Mouse (Mus musculus): ENCODE measurements at regions not wholly inside any gene's neighbourhood (a gene's known extent, or its start where the extent isn't known, plus 50 kb on each side); places are given as distances from the start of the nearest gene placed in this dataset.

GRCm38 (mm10) chr2:117915821-117916220, 195.9 kb upstream of the Thbs1 start:
- no peak for DNase-seq (ENCODE audit: low spot score)

- DNase-seq (ENCODE audit: low spot score), result no peak
These were observed 194.5 kb upstream of the Thbs1 start for GRCm38 (mm10) chr2:117917181-117917580.

- DNase-seq (ENCODE audit: low spot score), result no peak
These were observed 186.8 kb upstream of the Thbs1 start for GRCm38 (mm10) chr2:117924877-117925276.

- no peak for DNase-seq (ENCODE audit: low spot score)
These were observed 186.3 kb upstream of the Thbs1 start for GRCm38 (mm10) chr2:117925412-117925811.

GRCm38 (mm10) chr2:117928062-117928461, 183.6 kb upstream of the Thbs1 start:
- no peak for DNase-seq (ENCODE audit: low spot score)

- no peak for DNase-seq (ENCODE audit: low spot score)
These were observed 182.1 kb upstream of the Thbs1 start for GRCm38 (mm10) chr2:117929586-117929985.

- no peak for DNase-seq (ENCODE audit: low spot score)
These were observed 180.7 kb upstream of the Thbs1 start for GRCm38 (mm10) chr2:117930895-117931537.

- DNase-seq (ENCODE audit: low spot score), result no peak
These were observed 175.1 kb upstream of the Thbs1 start for GRCm38 (mm10) chr2:117936590-117936989.

GRCm38 (mm10) chr2:117938283-117939049, 173.2 kb upstream of the Thbs1 start:
- no peak for DNase-seq (ENCODE audit: low spot score)

- DNase-seq (ENCODE audit: low spot score), result no peak
These were observed 170.1 kb upstream of the Thbs1 start for GRCm38 (mm10) chr2:117941517-117942096.

- no peak for DNase-seq (ENCODE audit: low spot score)
These were observed 168.0 kb upstream of the Thbs1 start for GRCm38 (mm10) chr2:117943666-117944065.

- DNase-seq (ENCODE audit: low spot score), result no peak
These were observed 167.4 kb upstream of the Thbs1 start for GRCm38 (mm10) chr2:117944325-117944724.

GRCm38 (mm10) chr2:117944942-117945341, 166.7 kb upstream of the Thbs1 start:
- no peak for DNase-seq (ENCODE audit: low spot score)

- DNase-seq (ENCODE audit: low spot score), result no peak
These were observed 161.0 kb upstream of the Thbs1 start for GRCm38 (mm10) chr2:117950431-117951336.

- no peak for DNase-seq (ENCODE audit: low spot score)
These were observed 160.3 kb upstream of the Thbs1 start for GRCm38 (mm10) chr2:117951337-117951718.

- no peak for DNase-seq (ENCODE audit: low spot score)
These were observed 152.9 kb upstream of the Thbs1 start for GRCm38 (mm10) chr2:117958737-117959136.

- DNase-seq (ENCODE audit: low spot score), result no peak
These were observed 152.2 kb upstream of the Thbs1 start for GRCm38 (mm10) chr2:117959440-117959839.

- no peak for DNase-seq (ENCODE audit: low spot score)
These were observed 149.1 kb upstream of the Thbs1 start for GRCm38 (mm10) chr2:117962531-117962930.

- DNase-seq (ENCODE audit: low spot score), result no peak
These were observed 148.2 kb upstream of the Thbs1 start for GRCm38 (mm10) chr2:117963526-117963925.

GRCm38 (mm10) chr2:117965758-117966157, 145.9 kb upstream of the Thbs1 start:
- DNase-seq (ENCODE audit: low spot score), result no peak

- DNase-seq (ENCODE audit: low spot score), result no peak
These were observed 142.9 kb upstream of the Thbs1 start for GRCm38 (mm10) chr2:117968731-117969130.

GRCm38 (mm10) chr2:117970631-117971030, 141.0 kb upstream of the Thbs1 start:
- no peak for DNase-seq (ENCODE audit: low spot score)
